Mouse (Mus musculus) kidney, adult 2 months (tissue): Measurements from ENCODE around the gene Mnd1. TPM values are rescaled to one million over a fixed set of nuclear protein-coding genes. Genes with fewer than 3 reads are reported as not detected.

Experiments used
- DNase-seq: peaks from one replicate; pipeline ENCODE4 v3.0.0; 2021
- H3K27ac ChIP-seq: fragments of 200-500 bp; 2 replicates; pipeline ENCODE4 v1.5.1; 2012; ENCODE audit warnings: low read depth, low read length, control low read depth, inconsistent platforms; ENCODE audit not compliant: insufficient read depth
- H3K27me3 ChIP-seq: fragments of 200-500 bp; replicated peaks from 2 replicates; pipeline ENCODE4 v1.6.1; 2012; ENCODE audit warnings: mild to moderate bottlenecking, moderate library complexity, low read length, inconsistent platforms; ENCODE audit not compliant: control insufficient read depth, insufficient read depth
- H3K36me3 ChIP-seq: fragments of 200-500 bp; 2 replicates; pipeline ENCODE4 v1.6.1; 2012; ENCODE audit warnings: mild to moderate bottlenecking, moderate library complexity, low read length, inconsistent platforms; ENCODE audit not compliant: control insufficient read depth, insufficient read depth
- H3K4me1 ChIP-seq: fragments of 200-500 bp; 2 replicates; pipeline ENCODE4 v1.6.1; 2011; ENCODE audit warnings: low read length; ENCODE audit not compliant: control insufficient read depth, insufficient read depth
- H3K4me3 ChIP-seq: fragments of 200-500 bp; 2 replicates; pipeline ENCODE4 v1.5.1; 2011; ENCODE audit warnings: mild to moderate bottlenecking, low read depth, low read length, control low read depth; ENCODE audit not compliant: insufficient read depth
- CTCF ChIP-seq: fragments of 200-500 bp; conservative IDR thresholded peaks from 2 replicates; pipeline ENCODE4 v1.5.1; 2011; ENCODE audit warnings: low read depth, mild to moderate bottlenecking, control low read depth, low read length, moderate library complexity, mixed read lengths; ENCODE audit not compliant: insufficient read depth, insufficient read length
- POLR2A ChIP-seq: fragments of 200-500 bp; IDR thresholded peaks from one replicate; pipeline ENCODE4 v1.6.1; 2011; ENCODE audit warnings: low read depth, low read length, control low read depth
- WGBS: fragments of 180-500 bp; shearing (Covaris S2); methylation state at CpG from one replicate; pipeline ENCODE4 v1.1.7; 2018; 5-methylcytosine and 5-hydroxymethylcytosine counted together
- polyA plus RNA-seq: library from polyadenylated mRNA; depleted of rRNA; stranded (reverse); fragments of >200 nt; gene quantifications from 2 replicates; pipeline ENCODE4 v1.2.3, GENCODE M21; 2012

The Mnd1 gene
- polyA plus RNA-seq, 1 experiment = 0.72 TPM

DNA sequence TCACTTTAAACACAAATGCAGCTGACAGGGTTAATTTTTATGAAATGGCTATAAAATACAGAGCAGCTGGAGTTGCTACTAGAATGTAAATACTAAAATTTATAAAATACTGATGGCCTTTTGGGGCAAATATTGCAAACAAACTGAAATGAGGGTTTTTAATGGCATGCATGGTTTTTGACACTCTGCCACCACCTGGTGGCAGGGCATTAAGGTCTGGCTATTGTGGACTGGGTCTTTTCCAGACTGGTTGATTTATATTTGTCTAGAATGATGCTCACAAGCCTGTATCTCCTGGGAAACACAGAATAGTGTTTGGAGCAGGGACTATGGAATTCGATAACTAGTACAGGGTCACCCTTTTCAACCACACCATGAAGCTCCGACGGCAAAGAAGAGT is 32.1 kb downstream of the Mnd1 start:
- H3K4me3 ChIP-seq = no peak overlapping the region
- DNase-seq = peak; percentile 39
- H3K27me3 ChIP-seq = no peaks in the 10 kb centered on the region
- H3K36me3 ChIP-seq = no peaks in the 10 kb centered on the region
- H3K27ac ChIP-seq = no peak overlapping the region
- no peaks in the 10 kb centered on the region for H3K4me1 ChIP-seq
- peak; percentile 79 for TF ChIP-seq CTCF
- TF ChIP-seq POLR2A = no peak
- WGBS = 67% methylated on average over 3 of the region's 3 CpGs

DNA sequence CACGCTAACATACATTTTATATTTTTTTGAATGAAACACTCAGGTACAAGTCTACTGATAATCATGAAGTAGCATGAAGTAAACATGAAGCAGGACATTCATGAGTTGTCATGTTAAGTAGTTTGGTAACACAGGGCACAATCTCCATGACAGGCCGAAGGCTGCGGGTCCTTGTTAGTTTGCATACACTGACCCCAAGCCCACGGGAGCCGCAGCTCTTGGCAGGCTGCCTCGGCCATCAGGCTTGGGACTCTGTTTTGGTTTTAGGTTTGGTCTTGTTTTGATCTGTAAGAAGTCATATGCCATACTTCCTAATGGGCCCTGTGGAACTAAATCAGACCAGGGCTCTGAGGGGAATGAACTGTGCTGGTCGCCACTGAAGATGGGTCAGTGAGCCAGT is 36.9 kb downstream of the Mnd1 start:
- TF ChIP-seq POLR2A (no peak), CTCF (no peak)
- no peak for DNase-seq
- Histone ChIP-seq H3K4me3 (no peak overlapping the region), H3K36me3 (no peaks in the 10 kb centered on the region), H3K27me3 (no peaks in the 10 kb centered on the region), H3K27ac (no peak overlapping the region), H3K4me1 (no peaks in the 10 kb centered on the region)
- WGBS = 79% methylated on average over 7 of the region's 7 CpGs

DNA sequence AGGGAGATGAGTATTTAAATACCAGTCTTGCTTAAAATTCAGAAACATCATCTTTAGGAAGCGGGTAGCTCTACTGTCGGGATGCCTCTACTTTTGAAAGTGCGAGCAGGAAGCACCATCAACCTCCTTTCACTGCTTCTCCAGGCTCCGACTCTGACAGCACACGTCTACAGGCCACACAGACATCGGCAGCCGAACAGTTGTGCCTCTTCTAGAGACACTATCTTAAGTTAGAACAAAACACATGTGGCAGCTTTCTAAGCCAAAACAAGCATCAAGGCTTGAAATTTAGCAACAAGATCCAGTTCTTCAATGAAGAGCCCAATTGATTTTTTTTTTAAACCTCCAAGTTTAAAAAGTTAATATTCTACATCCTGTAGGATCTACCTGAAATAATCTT is 37.4 kb downstream of the Mnd1 start:
- no peak for TF ChIP-seq CTCF
- no peak for DNase-seq
- no peak overlapping the region for H3K4me3 ChIP-seq
- WGBS = 88% methylated on average over 7 of the region's 7 CpGs
- H3K36me3 ChIP-seq = no peaks in the 10 kb centered on the region
- H3K4me1 ChIP-seq = no peaks in the 10 kb centered on the region
- no peak overlapping the region for H3K27ac ChIP-seq
- no peaks in the 10 kb centered on the region for H3K27me3 ChIP-seq

DNA sequence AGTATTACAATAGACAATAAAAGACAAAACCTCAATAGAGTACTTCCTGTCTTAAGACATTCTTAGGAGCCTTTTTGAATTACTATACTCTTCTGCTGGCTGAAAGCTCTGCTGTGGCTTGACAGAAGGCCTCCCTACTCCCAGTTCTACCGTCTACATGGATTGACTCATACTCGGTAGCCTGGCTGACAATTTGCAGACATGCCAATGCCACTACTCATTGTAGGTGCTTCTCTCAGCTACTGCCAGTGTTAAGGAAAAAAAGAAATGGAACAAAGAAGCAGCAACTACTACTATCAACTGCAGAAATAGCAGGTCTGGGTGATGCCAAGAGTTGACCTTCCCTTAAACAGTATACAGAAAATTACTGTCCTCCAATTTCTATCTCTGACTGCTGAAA is 47.0 kb downstream of the Mnd1 start:
- 93% methylated on average over 2 of the region's 2 CpGs for WGBS
- Histone ChIP-seq H3K4me3 (no peak overlapping the region), H3K27ac (no peak overlapping the region), H3K4me1 (no peaks in the 10 kb centered on the region), H3K36me3 (no peaks in the 10 kb centered on the region), H3K27me3 (no peaks in the 10 kb centered on the region)
- no peak for TF ChIP-seq CTCF
- TF ChIP-seq POLR2A = no peak
- DNase-seq = no peak

DNA sequence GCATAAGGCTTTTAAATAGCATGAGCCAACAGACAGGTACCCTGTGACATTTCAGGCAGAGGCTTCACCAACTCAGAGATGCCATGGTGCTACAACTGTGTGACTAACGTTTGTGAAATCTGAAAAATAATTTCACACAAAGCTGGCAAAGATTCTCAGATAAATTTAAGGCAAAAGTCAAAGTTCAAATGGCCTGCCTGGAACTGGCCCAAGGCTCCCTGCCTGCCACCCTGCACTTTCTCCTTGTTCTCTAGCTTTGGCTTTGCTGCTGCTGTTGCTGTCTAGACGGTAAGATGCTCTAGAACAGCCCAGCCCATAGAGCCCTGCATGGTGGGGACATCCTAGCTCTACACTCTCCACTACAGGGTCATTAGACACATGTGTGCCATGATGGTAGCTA is 49.5 kb downstream of the Mnd1 start:
- peak; percentile 66 for DNase-seq
- WGBS = 35% methylated on average over 2 of the region's 2 CpGs
- H3K27me3 ChIP-seq = no peaks in the 10 kb centered on the region
- no peaks in the 10 kb centered on the region for H3K4me1 ChIP-seq
- no peak overlapping the region for H3K4me3 ChIP-seq
- no peak overlapping the region for H3K27ac ChIP-seq
- TF ChIP-seq POLR2A (no peak), CTCF (no peak)
- H3K36me3 ChIP-seq = no peaks in the 10 kb centered on the region

DNA sequence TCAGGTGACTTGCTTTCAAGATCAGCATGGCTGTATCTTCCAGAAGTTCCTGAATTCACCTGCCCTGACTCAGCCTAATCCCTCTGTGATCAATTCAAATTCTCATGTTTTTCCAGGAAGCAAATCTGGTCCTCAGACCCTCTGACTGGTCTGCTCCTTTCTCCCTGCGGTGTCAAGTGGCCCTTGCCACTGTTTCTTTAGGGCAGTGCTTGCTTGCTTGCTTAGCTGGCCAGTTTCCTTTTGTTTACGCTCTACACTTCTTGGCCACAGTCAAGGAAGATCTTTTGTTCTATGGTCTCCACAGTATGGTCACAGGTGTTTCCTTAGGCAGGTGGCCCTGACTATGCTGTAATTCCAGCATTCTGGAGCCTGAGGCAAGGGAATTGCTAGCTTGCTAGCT is 52.0 kb downstream of the Mnd1 start:
- WGBS = 88% methylated on average over 2 of the region's 2 CpGs
- no peak for DNase-seq
- TF ChIP-seq POLR2A = no peak
- no peak overlapping the region for H3K4me3 ChIP-seq
- no peaks in the 10 kb centered on the region for H3K27me3 ChIP-seq
- no peak overlapping the region for H3K27ac ChIP-seq
- no peaks in the 10 kb centered on the region for H3K4me1 ChIP-seq
- no peaks in the 10 kb centered on the region for H3K36me3 ChIP-seq

DNA sequence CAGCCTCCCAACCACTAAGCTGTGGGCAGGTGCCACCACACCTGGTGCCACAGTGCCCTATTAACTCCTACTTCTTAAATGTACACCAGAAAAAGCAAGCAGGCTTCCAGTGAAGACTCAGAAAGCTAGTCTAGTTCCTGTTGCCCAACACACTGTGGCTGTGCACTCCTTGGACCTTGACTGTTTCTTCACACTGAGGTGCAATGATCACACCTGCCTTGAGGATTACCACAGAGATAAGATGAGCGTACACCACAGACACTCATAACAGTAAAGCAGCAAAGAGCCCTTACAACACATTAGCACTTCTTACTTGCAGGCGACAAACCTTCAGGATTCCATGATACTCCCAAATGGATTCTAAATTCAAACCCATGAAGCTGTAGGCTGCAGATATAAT is 62.7 kb downstream of the Mnd1 start:
- WGBS = 92% methylated on average over 2 of the region's 2 CpGs
- H3K4me1 ChIP-seq = no peaks in the 10 kb centered on the region
- TF ChIP-seq CTCF = no peak
- TF ChIP-seq POLR2A = no peak
- no peaks in the 10 kb centered on the region for H3K27me3 ChIP-seq
- H3K36me3 ChIP-seq = no peaks in the 10 kb centered on the region
- H3K27ac ChIP-seq = no peak overlapping the region
- H3K4me3 ChIP-seq = no peak overlapping the region
- peak; percentile 4 for DNase-seq

DNA sequence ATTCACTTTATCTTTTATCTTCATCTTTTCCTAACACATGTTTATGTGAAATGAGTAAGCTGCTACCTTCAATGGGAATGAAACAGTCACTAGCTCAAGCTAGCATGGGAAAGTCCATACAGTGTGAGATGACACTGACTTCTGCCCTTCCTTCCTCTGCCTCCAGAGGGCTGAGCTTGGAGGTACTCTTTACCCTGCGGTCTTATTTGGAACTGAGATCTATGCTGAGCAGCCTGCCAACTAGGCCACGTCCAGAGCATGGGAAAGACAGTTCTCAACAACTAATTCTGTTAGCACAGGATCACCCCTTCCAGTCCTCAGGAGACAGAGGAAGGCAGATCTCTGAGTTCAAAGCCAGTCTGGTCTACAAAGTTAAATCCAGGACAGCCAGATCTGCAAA is 64.6 kb downstream of the Mnd1 start:
- no peaks in the 10 kb centered on the region for H3K27me3 ChIP-seq
- peak; percentile 37 for DNase-seq
- peak; percentile 60 for TF ChIP-seq CTCF
- TF ChIP-seq POLR2A = no peak
- WGBS = 28% methylated on average over 2 of the region's 2 CpGs
- no peak overlapping the region for H3K27ac ChIP-seq
- H3K4me1 ChIP-seq = no peaks in the 10 kb centered on the region
- no peaks in the 10 kb centered on the region for H3K36me3 ChIP-seq
- no peak overlapping the region for H3K4me3 ChIP-seq
